Mouse (Mus musculus) liver, embryonic 14.5 days (tissue): ENCODE data around the gene Stpg4.

Experiments used
- CTCF ChIP-seq: IDR thresholded peaks from 2 replicates; pipeline ENCODE4 v1.5.1; 2016; ENCODE audit warnings: antibody characterized with exemption, low read depth, control low read depth
- EP300 ChIP-seq: IDR thresholded peaks from 2 replicates; pipeline ENCODE4 v1.6.1; 2016; ENCODE audit warnings: antibody characterized with exemption, low read depth

DNA sequence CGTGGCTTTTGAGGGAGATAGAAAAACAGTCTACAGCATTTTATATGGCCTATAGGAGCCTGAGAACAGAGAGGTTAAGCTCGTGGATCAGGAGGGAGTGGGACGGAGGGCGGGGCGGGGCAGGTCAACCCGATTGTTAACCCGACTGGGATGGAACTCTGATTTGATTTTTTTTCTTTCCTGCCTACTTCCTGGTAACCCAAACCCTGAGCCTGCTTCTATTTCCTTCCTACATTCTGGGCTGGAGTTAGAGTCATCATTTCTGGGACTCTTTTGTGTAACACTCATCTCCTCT, 46.9 kb upstream of the Stpg4 start:
- TF ChIP-seq CTCF (no peak), EP300 (no peak)
